Mouse (Mus musculus): ENCODE results near the gene Slc9a1. TPM values are rescaled to one million over a fixed set of nuclear protein-coding genes. Genes with fewer than 3 reads are reported as not detected.

Slc9a1 gene
- polyA plus RNA-seq, 1 experiment from 2014 or later = 8.0 TPM

Small RNA genes within 50 kb of the gene (microRNA-seq; reads per million reads assigned to microRNA genes)
- gene Mir5122 = 1.8 reads per million

Other genes with a start within 250 kb of the Slc9a1 start
- gene Wasf2, start 239.2 kb upstream of the Slc9a1 start, polyA plus RNA-seq (2014; fragmentation: Nextera tagmentation; extraction: Ambion mirVana) = 54.7 and 63.6 TPM in 2 replicates
- 1.8 and 2.4 TPM in 2 replicates for gene Cd164l2, start 157.6 kb upstream of the Slc9a1 start, polyA plus RNA-seq (2014; fragmentation: Nextera tagmentation; extraction: Ambion mirVana)
- gene Gpr3, start 157.2 kb upstream of the Slc9a1 start, polyA plus RNA-seq (2014; fragmentation: Nextera tagmentation; extraction: Ambion mirVana) = 0.33 and 0.47 TPM in 2 replicates
- gene Map3k6, start 128.9 kb upstream of the Slc9a1 start, polyA plus RNA-seq (2014; fragmentation: Nextera tagmentation; extraction: Ambion mirVana) = 0.98 and 1.7 TPM in 2 replicates
- gene Sytl1, start 106.6 kb upstream of the Slc9a1 start, polyA plus RNA-seq (2014; fragmentation: Nextera tagmentation; extraction: Ambion mirVana) = 1.4 and 1.5 TPM in 2 replicates
- gene Tmem222, start 91.9 kb upstream of the Slc9a1 start, polyA plus RNA-seq (2014; fragmentation: Nextera tagmentation; extraction: Ambion mirVana) = 81.5 and 86.4 TPM in 2 replicates
- gene Wdtc1, start 16.2 kb upstream of the Slc9a1 start, polyA plus RNA-seq (2014; fragmentation: Nextera tagmentation; extraction: Ambion mirVana) = 17.4 TPM in 2 replicates
- 0.51 and 0.71 TPM in 2 replicates for gene Tent5b, start 110.4 kb downstream of the Slc9a1 start, polyA plus RNA-seq (2014; fragmentation: Nextera tagmentation; extraction: Ambion mirVana)
- gene Trnp1, start 128.8 kb downstream of the Slc9a1 start, polyA plus RNA-seq (2014; fragmentation: Nextera tagmentation; extraction: Ambion mirVana) = 1.5 and 1.9 TPM in 2 replicates
- gene Kdf1, start 149.3 kb downstream of the Slc9a1 start, polyA plus RNA-seq (2014; fragmentation: Nextera tagmentation; extraction: Ambion mirVana) = 3.8 and 5.8 TPM in 2 replicates
- gene Nudc, start 176.3 kb downstream of the Slc9a1 start, polyA plus RNA-seq (2014; fragmentation: Nextera tagmentation; extraction: Ambion mirVana) = 354 and 372 TPM in 2 replicates
- not detected in 2 replicates for gene Nr0b2, start 183.7 kb downstream of the Slc9a1 start, polyA plus RNA-seq (2014; fragmentation: Nextera tagmentation; extraction: Ambion mirVana)
- gene Gpatch3, start 205.0 kb downstream of the Slc9a1 start, polyA plus RNA-seq (2014; fragmentation: Nextera tagmentation; extraction: Ambion mirVana) = 9.0 and 10.3 TPM in 2 replicates
- gene Gpn2, start 214.7 kb downstream of the Slc9a1 start, polyA plus RNA-seq (2014; fragmentation: Nextera tagmentation; extraction: Ambion mirVana) = 26.6 and 27.2 TPM in 2 replicates
- 34.9 and 45.1 TPM in 2 replicates for gene Sfn, start 232.5 kb downstream of the Slc9a1 start, polyA plus RNA-seq (2014; fragmentation: Nextera tagmentation; extraction: Ambion mirVana)

All from limb, embryonic 11.5 days (tissue).